Mouse (Mus musculus): Measurements from ENCODE around the gene Agtpbp1. TPM values are rescaled to one million over a fixed set of nuclear protein-coding genes. Genes with fewer than 3 reads are reported as not detected.

Agtpbp1 gene
- polyA plus RNA-seq, 1 experiment from 2014 or later, result 9.4 TPM

DNA sequence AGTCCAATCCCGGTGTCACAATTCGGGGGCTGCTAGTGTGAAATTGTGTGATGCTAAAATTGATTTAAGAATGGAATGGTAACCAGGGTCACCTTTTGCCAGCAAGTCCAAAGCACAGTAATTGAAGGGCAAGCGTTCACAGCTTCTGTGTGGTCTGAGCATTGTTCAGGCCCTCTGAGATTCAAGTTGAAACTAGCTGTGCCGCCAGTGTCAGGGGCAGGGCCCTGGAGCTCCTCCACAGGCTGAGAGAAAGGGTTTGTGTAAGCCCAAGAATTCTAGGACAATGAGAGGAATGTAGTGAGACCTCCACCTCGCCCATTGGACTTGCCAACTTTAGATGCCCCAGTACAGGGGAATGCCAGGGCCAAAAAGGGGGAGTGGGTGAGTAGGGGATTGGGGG, 161.2 kb downstream of the Agtpbp1 start:
- 0 out of 2 replicates have a peak, but pooled peaks cover 3% of the 10 kb centered on the region for H3K4me1 ChIP-seq
- H3K27ac ChIP-seq (replicated peaks), result no peak overlapping the region
- H3K27me3 ChIP-seq (replicated peaks), result no peaks in the 10 kb centered on the region
- H3K9me3 ChIP-seq, result no peaks in the 10 kb centered on the region
- no peak overlapping the region for H3K9ac ChIP-seq
- no peak for ATAC-seq (ENCODE audit: extremely low read depth, insufficient number of reproducible peaks, low FRiP score, low TSS enrichment)
- no peaks in the 10 kb centered on the region for H3K36me3 ChIP-seq
- WGBS, result 74% methylated on average over 5 of the region's 5 CpGs
- H3K4me2 ChIP-seq, result no peak overlapping the region
- no peak overlapping the region for H3K4me3 ChIP-seq

DNA sequence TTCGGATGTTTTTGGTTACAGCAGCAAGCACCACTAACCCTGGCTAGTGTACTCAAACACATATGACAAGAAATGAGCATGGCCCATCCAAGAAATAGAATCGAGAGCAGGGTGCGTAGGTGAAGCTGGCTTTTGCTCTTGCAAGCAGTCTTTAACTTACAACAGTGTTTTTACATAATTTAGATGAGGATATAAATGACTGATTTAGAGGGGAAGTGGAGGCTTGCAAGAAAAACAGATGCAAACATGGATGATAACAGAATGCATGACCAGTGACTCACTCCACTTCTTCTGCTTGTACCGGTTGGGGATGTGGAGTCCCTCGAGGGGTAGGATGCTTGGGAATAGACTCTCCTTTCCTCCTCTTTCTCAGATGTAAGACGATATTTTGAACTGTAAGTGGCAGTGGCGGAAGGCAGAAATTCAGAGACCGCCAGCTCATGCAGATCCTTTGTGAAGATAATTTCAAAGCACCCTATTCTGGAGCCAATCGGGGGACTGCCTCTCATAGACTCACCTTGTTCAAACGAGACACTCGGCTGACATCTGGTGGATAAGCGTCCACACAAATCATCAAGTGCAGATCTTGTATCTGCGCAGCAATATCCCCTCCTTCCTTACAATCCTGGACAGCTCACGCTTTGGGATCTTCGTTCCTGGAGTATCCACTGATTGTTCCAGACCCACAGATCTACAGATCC, 168.3 kb downstream of the Agtpbp1 start:
- H3K27me3 ChIP-seq (replicated peaks), result no peaks in the 10 kb centered on the region; the same call in 1 of the 2 replicates
- no peak overlapping the region for H3K27ac ChIP-seq (replicated peaks)
- no peak overlapping the region for H3K4me3 ChIP-seq
- no peaks in the 10 kb centered on the region for H3K4me1 ChIP-seq
- no peak overlapping the region for H3K4me2 ChIP-seq
- no peaks in the 10 kb centered on the region for H3K9me3 ChIP-seq
- ATAC-seq (ENCODE audit: extremely low read depth, insufficient number of reproducible peaks, low FRiP score, low TSS enrichment), result no peak
- no peak overlapping the region for H3K9ac ChIP-seq
- 75% methylated on average over 15 of the region's 15 CpGs for WGBS
- no peaks in the 10 kb centered on the region for H3K36me3 ChIP-seq

DNA sequence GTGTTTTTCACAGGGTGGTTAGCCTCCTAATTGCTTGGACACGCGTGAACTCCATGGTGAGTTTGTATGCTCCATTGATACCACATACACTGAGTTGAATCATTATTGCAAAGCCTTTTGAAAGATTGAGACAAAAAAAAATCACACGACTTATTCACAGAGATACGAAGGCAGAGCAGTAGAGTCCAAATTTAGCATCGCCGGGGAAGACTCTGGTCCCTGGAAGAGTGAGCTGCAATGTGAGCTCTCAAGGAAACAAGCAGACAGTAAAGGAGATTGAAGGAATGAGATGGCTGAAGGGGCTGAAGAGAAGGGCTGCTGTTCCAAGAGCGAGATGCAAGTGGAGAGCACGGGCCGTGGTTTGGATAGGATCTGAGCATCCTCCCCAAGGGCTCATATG, 171.1 kb downstream of the Agtpbp1 start:
- H3K9me3 ChIP-seq, result no peaks in the 10 kb centered on the region

DNA sequence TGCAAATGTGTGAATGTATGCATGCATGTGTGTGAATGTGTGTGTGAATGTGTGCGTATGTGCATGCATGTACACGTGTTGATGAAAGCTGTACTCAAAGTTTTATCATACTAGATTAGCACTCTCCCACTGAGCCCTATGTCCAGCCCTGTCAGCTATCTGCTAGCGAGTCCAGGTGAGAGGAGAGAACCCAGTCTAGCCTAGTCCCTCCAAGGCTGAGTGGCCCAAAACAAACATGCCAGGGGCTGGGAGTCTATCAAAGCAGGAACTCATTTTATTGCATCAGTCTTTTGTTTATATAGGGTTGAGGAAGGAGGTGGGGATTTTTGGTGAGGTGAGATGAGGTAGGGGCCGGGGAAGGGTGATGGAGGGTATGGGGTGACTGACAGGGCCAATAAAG, 172.4 kb downstream of the Agtpbp1 start:
- H3K4me1 ChIP-seq, result no peaks in the 10 kb centered on the region
- ATAC-seq (ENCODE audit: extremely low read depth, insufficient number of reproducible peaks, low FRiP score, low TSS enrichment), result no peak
- H3K27me3 ChIP-seq (replicated peaks), result no peaks in the 10 kb centered on the region; the same call in 1 of the 2 replicates
- no peaks in the 10 kb centered on the region for H3K9me3 ChIP-seq
- H3K36me3 ChIP-seq, result no peaks in the 10 kb centered on the region
- H3K9ac ChIP-seq, result no peak overlapping the region
- WGBS, result 83% methylated on average over 4 of the region's 4 CpGs
- no peak overlapping the region for H3K4me2 ChIP-seq
- no peak overlapping the region for H3K4me3 ChIP-seq
- H3K27ac ChIP-seq (replicated peaks), result no peak overlapping the region

More for the DNA sequence above, 171.1 kb downstream of the Agtpbp1 start:
- WGBS, result 78% methylated on average over 9 of the region's 9 CpGs
- no peaks in the 10 kb centered on the region for H3K36me3 ChIP-seq
- H3K27ac ChIP-seq (replicated peaks), result no peak overlapping the region
- H3K4me1 ChIP-seq, result no peaks in the 10 kb centered on the region
- H3K4me2 ChIP-seq, result no peak overlapping the region
- no peak overlapping the region for H3K9ac ChIP-seq
- no peak overlapping the region for H3K4me3 ChIP-seq
- H3K27me3 ChIP-seq (replicated peaks), result no peaks in the 10 kb centered on the region; the same call in 1 of the 2 replicates
- ATAC-seq (ENCODE audit: extremely low read depth, insufficient number of reproducible peaks, low FRiP score, low TSS enrichment), result no peak

DNA sequence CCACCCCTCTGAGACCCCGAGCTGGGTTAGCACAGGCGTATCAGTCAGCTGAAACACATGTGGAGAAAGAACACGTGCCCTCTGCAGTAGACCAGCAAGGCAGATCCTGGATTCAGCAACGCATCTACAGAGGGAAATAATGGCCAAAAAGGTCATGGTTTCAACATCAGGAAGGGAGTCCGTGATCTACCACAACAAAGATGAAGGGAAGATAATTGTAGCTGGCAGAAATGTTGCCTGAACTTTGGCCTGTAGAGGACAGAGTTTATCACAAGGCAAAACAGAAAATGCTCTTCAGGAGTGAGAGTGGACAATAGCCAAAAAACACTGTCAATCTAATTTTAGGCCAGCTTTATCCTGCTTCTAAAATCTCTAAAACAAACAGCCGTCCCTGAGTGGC, 177.8 kb downstream of the Agtpbp1 start:
- no peaks in the 10 kb centered on the region for H3K27me3 ChIP-seq (replicated peaks)
- no peaks in the 10 kb centered on the region for H3K36me3 ChIP-seq
- H3K9ac ChIP-seq, result no peak overlapping the region
- ATAC-seq (ENCODE audit: extremely low read depth, insufficient number of reproducible peaks, low FRiP score, low TSS enrichment), result no peak
- no peaks in the 10 kb centered on the region for H3K9me3 ChIP-seq
- no peak overlapping the region for H3K27ac ChIP-seq (replicated peaks)
- WGBS, result 69% methylated on average over 6 of the region's 6 CpGs
- no peak overlapping the region for H3K4me3 ChIP-seq
- no peaks in the 10 kb centered on the region for H3K4me1 ChIP-seq
- H3K4me2 ChIP-seq, result no peak overlapping the region

DNA sequence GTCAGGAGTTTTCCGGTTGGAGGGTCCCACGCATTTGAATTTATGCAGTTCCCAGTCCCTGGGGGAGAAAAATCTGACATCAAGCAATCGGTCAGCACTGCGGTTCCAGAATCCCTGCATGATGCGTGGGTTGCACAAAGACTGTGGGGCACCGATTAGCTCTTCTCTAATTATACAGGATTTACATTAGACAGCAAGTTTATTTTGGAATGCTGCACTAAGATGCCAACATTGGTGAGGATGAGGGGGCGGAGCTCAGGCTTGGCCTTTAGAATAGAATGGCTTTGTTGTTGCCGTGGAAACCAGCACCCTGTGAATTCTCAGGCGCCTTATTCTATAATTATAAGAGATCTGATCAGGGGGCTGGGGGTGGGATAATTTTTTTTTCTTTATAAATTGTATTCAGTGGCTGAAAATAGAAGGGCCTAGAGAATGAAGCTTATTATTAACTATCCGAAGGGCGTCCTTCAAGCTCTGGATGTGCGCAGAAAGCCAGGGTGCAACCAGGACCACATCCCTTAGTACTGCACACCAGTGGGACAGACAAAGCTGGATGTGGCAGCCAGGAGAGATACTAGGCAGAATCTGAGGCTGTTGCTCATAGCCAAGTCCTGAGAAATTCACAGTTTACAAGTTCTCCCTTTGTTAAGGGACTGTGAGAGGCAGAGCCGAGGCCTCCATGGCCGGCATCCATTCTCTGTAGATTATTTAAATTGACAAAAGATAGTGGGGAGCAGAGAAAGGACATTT, 182.8 kb downstream of the Agtpbp1 start:
- 80% methylated on average over 14 of the region's 14 CpGs for WGBS
- Histone ChIP-seq H3K4me3 (no peak overlapping the region), H3K4me2 (no peak overlapping the region), H3K4me1 (no peaks in the 10 kb centered on the region), H3K9me3 (no peaks in the 10 kb centered on the region), H3K9ac (no peak overlapping the region), H3K36me3 (no peaks in the 10 kb centered on the region), H3K27ac (replicated peaks) (no peak overlapping the region), H3K27me3 (replicated peaks) (no peaks in the 10 kb centered on the region)
- no peak for ATAC-seq (ENCODE audit: extremely low read depth, insufficient number of reproducible peaks, low FRiP score, low TSS enrichment)

DNA sequence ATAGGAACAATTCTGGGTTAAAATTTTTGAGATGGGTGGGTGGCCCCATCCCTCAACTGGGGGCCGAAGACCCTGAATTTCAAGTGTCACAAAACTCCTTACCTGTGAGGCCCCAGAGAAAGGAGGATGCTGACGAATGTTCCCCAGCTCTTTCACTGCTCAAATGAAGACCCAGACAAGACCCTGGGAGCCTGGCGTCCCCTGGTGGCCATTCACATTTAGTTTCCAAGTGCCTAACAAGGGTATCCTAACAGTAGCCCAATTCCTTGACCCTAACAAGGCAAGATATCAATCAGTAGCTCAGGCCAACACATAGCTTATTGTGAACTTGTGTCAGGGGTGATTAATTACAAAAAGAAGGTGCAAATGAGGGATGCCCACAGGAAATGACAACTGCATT, 187.5 kb downstream of the Agtpbp1 start:
- 29% methylated on average over 3 of the region's 3 CpGs for WGBS
- no peaks in the 10 kb centered on the region for H3K9me3 ChIP-seq
- H3K36me3 ChIP-seq, result no peaks in the 10 kb centered on the region
- no peak overlapping the region for H3K9ac ChIP-seq
- H3K4me1 ChIP-seq, result no peaks in the 10 kb centered on the region
- no peak overlapping the region for H3K4me2 ChIP-seq
- ATAC-seq (ENCODE audit: extremely low read depth, insufficient number of reproducible peaks, low FRiP score, low TSS enrichment), result no peak
- H3K27ac ChIP-seq (replicated peaks), result no peak overlapping the region
- no peak overlapping the region for H3K4me3 ChIP-seq
- H3K27me3 ChIP-seq (replicated peaks), result no peaks in the 10 kb centered on the region

Other genes with a start within 250 kb of the Agtpbp1 start
- 68.5 and 74.1 TPM in 2 replicates for gene Naa35, start within 50 bp of the Agtpbp1 start, polyA plus RNA-seq (2015; fragmentation: Nextera tagmentation; extraction: Ambion mirVana)
- 44.8 and 51.3 TPM in 2 replicates for gene Golm1, start 90.6 kb upstream of the Agtpbp1 start, polyA plus RNA-seq (2015; fragmentation: Nextera tagmentation; extraction: Ambion mirVana)
- gene 4921517D22Rik, start 108.9 kb upstream of the Agtpbp1 start, polyA plus RNA-seq (2015; fragmentation: Nextera tagmentation; extraction: Ambion mirVana), result not detected in 2 replicates
- gene Spata31d1a, start 125.1 kb upstream of the Agtpbp1 start, polyA plus RNA-seq (2015; fragmentation: Nextera tagmentation; extraction: Ambion mirVana), result not detected in 2 replicates
- not detected in 2 replicates for gene Spata31d1b, start 127.1 kb upstream of the Agtpbp1 start, polyA plus RNA-seq (2015; fragmentation: Nextera tagmentation; extraction: Ambion mirVana)
- gene Spata31d1d, start 146.5 kb upstream of the Agtpbp1 start, polyA plus RNA-seq (2015; fragmentation: Nextera tagmentation; extraction: Ambion mirVana), result not detected in 2 replicates
- gene 1700014D04Rik, start 161.5 kb upstream of the Agtpbp1 start, polyA plus RNA-seq (2015; fragmentation: Nextera tagmentation; extraction: Ambion mirVana), result not detected in 2 replicates
- 169 and 173 TPM in 2 replicates for gene Isca1, start 184.6 kb upstream of the Agtpbp1 start, polyA plus RNA-seq (2015; fragmentation: Nextera tagmentation; extraction: Ambion mirVana)
- not detected in 2 replicates for gene Gm49354, start 197.0 kb upstream of the Agtpbp1 start, polyA plus RNA-seq (2015; fragmentation: Nextera tagmentation; extraction: Ambion mirVana)
- gene Tut7, start 237.9 kb upstream of the Agtpbp1 start, polyA plus RNA-seq (2015; fragmentation: Nextera tagmentation; extraction: Ambion mirVana), result 30.6 and 32.7 TPM in 2 replicates